Mouse (Mus musculus) liver, embryonic 12.5 days (tissue): Measurements from ENCODE around the gene Atp6v0b. TPM values are rescaled to one million over a fixed set of nuclear protein-coding genes. Genes with fewer than 3 reads are reported as not detected.
A peak's percentile ranks its signal among the peaks of the same experiment; 100 is the strongest.

Experiments used
- ATAC-seq: fragments of 200-750 bp; cut with Nextera tagmentation; 2 replicates; pipeline ENCODE4 v1.8.0; 2017; ENCODE audit warnings: moderate number of reproducible peaks, mild to moderate bottlenecking, moderate library complexity
- H3K27ac ChIP-seq: fragments of 300-500 bp; sonication (generic); 2 replicates; pipeline ENCODE4 v1.5.1; 2016; ENCODE audit warnings: mild to moderate bottlenecking
- H3K27me3 ChIP-seq: fragments of 300-500 bp; sonication (generic); replicated peaks from 2 replicates; pipeline ENCODE4 v1.6.1; 2016; ENCODE audit warnings: mild to moderate bottlenecking, moderate library complexity
- H3K36me3 ChIP-seq: fragments of 300-500 bp; sonication (generic); 2 replicates; pipeline ENCODE4 v1.6.1; 2016; ENCODE audit warnings: mild to moderate bottlenecking, moderate library complexity
- H3K4me1 ChIP-seq: fragments of 300-500 bp; sonication (generic); 2 replicates; pipeline ENCODE4 v1.6.1; 2016
- H3K4me2 ChIP-seq: fragments of 300-500 bp; sonication (generic); 2 replicates; pipeline ENCODE4 v1.6.1; 2016; ENCODE audit warnings: mild to moderate bottlenecking, moderate library complexity
- H3K4me3 ChIP-seq: fragments of 300-500 bp; sonication (generic); 2 replicates; pipeline ENCODE4 v1.5.1; 2016; ENCODE audit warnings: mild to moderate bottlenecking, moderate library complexity
- H3K9ac ChIP-seq: fragments of 300-500 bp; sonication (generic); 2 replicates; pipeline ENCODE4 v1.6.1; 2016; ENCODE audit warnings: mild to moderate bottlenecking, moderate library complexity
- H3K9me3 ChIP-seq: fragments of 300-500 bp; sonication (generic); replicated peaks from 2 replicates; pipeline ENCODE4 v1.6.1; 2016; ENCODE audit warnings: mild to moderate bottlenecking, moderate library complexity
- WGBS: fragments of 180-500 bp; shearing (Covaris S2); methylation state at CpG from one replicate; pipeline ENCODE4 v1.1.7; 2016; ENCODE audit not compliant: insufficient replicate concordance; 5-methylcytosine and 5-hydroxymethylcytosine counted together
- polyA plus RNA-seq: library from polyadenylated mRNA; unstranded; fragments of >200 nt; fragmentation: Nextera tagmentation; extraction: Ambion mirVana; gene quantifications from 2 replicates; pipeline ENCODE4 v1.2.1, GENCODE M21; 2016

Gene Atp6v0b
- polyA plus RNA-seq: 180 and 198 TPM in 2 replicates

DNA sequence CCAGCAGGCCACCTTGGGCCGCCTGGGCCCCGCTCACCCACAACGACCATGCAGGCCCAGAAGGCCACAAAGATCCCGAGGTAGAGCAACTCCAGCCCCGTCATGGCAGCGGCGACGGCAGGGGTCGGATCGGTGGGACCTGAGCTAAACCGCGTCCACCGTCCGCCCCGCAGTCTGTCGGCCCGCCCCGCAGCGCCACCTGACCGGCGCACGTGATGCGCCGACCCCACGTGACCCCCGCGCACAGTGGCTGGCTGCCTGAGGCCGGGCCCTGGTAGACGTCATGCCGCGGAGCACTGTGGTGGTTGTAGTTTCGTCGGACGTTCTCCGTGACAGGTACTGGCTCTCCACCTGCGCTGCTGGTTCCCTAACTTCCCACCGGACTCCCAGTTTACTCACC is at the start of gene Atp6v0b:
Atp6v0b (minus strand) TSS at position 201 of the 400 bp plus-strand sequence.
- peaks cover 49% of the 10 kb centered on the region for H3K36me3 ChIP-seq
- ATAC-seq: peak; percentile 87
- H3K4me2 ChIP-seq: peak within 1 kb of the TSS; percentile 94
- H3K9ac ChIP-seq: peak within 1 kb of the TSS; percentile 97
- H3K27ac ChIP-seq: peak within 1 kb of the TSS; percentile 91
- no peaks in the 10 kb centered on the region for H3K9me3 ChIP-seq
- peaks cover 65% of the 10 kb centered on the region for H3K4me1 ChIP-seq
- peak within 1 kb of the TSS; percentile 99 for H3K4me3 ChIP-seq
- under 1% methylated on average over 37 of the region's 37 CpGs for WGBS
- H3K27me3 ChIP-seq: peaks cover 17% of the 10 kb centered on the region

GRCm38 (mm10) chr4:117934081-117934480 is 46.9 kb upstream of the Atp6v0b start:
- Histone ChIP-seq H3K4me1 (peaks cover 14% of the 10 kb centered on the region), H3K27ac (no peak overlapping the region), H3K9ac (no peak overlapping the region), H3K4me2 (no peak overlapping the region), H3K9me3 (no peaks in the 10 kb centered on the region; the same call in 1 of the 2 replicates), H3K4me3 (no peak overlapping the region), H3K36me3 (no peaks in the 10 kb centered on the region), H3K27me3 (peaks cover 33% of the 10 kb centered on the region)
- no peak for ATAC-seq
- WGBS: 76% methylated on average over 4 of the region's 4 CpGs

- ATAC-seq: no peak
- Histone ChIP-seq H3K36me3 (no peaks in the 10 kb centered on the region), H3K27ac (no peak overlapping the region), H3K9ac (no peak overlapping the region), H3K9me3 (no peaks in the 10 kb centered on the region; the same call in 1 of the 2 replicates), H3K27me3 (peaks cover 40% of the 10 kb centered on the region), H3K4me1 (peaks cover 22% of the 10 kb centered on the region), H3K4me3 (no peak overlapping the region), H3K4me2 (no peak overlapping the region)
- WGBS: 69% methylated on average over 5 of the region's 5 CpGs
Measured at GRCm38 (mm10) chr4:117933248-117933647, 46.1 kb upstream of the Atp6v0b start.

DNA sequence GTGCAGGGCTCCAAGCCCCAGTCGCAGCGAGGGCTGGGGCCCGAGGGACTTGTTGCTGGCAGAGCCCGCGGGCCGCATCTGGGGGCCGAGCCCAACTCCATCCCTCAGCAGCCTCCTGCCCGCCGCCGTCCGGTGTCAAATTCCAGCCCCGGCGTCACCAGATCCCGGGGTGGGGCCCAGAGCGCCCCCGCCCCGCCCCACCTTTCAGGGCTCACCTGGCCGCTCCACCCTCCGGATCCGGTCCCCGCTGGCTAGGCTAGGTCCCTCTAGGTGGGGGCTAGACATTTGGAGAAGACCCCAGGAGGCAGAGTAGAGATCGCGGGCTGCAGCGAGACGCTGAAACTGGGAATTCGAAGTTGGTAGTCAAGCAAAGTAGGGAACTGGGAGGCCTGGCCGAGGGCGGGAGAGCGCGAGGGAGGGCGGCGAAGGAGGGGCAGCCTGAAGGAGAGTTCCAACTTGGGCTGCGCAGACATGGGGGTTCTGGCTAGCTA is 42.3 kb upstream of the Atp6v0b start, which contains the start of gene Artn:
Artn (minus strand) TSS at position 373 of the 491 bp plus-strand sequence.
- Histone ChIP-seq H3K4me2 (peak within 1 kb of the TSS; percentile 78), H3K4me1 (peaks cover 44% of the 10 kb centered on the region), H3K9ac (peak within 1 kb of the TSS; percentile 73), H3K27me3 (peaks cover 78% of the 10 kb centered on the region), H3K9me3 (no peaks in the 10 kb centered on the region; the same call in 1 of the 2 replicates), H3K4me3 (peak within 1 kb of the TSS; percentile 57), H3K27ac (peak within 1 kb of the TSS; percentile 84), H3K36me3 (0 out of 2 replicates have a peak, but pooled peaks cover 6% of the 10 kb centered on the region)
- no peak for ATAC-seq
- WGBS: 3% methylated on average over 33 of the region's 33 CpGs

DNA sequence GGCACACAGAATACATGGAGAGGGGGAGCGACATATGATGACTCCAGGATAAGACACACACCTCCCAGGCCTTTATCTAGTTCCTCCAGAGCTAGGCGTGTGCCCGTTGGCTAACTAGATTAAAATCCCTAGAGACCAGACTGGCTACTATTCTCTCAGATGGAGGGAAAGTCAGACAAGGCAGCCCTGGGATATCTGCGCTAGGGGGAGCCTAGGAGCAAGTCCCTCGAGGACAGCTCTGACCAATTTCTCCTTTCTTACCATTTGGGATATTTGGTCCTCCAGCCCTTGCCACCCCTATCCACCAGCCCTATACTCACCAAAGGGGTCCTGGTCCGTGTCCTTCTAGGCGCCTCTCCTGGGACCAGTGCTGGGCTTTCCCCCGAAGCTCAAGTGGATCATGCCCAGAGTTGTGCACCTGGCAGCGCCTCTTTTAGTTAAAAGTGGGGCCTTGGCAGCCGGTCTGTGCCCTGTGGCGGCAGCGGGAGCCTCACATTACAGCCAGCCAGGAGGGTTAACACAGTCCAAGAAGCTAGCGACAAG is 41.6 kb upstream of the Atp6v0b start:
- 3% methylated on average over 13 of the region's 13 CpGs for WGBS
- H3K9ac ChIP-seq: peak overlapping the region; percentile 73
- H3K36me3 ChIP-seq: 0 out of 2 replicates have a peak, but pooled peaks cover 6% of the 10 kb centered on the region
- peak overlapping the region; percentile 78 for H3K4me2 ChIP-seq
- H3K4me3 ChIP-seq: peak overlapping the region; percentile 57
- no peaks in the 10 kb centered on the region; the same call in 1 of the 2 replicates for H3K9me3 ChIP-seq
- H3K4me1 ChIP-seq: peaks cover 50% of the 10 kb centered on the region
- peak; percentile 93 for ATAC-seq
- H3K27me3 ChIP-seq: peaks cover 85% of the 10 kb centered on the region
- H3K27ac ChIP-seq: peak overlapping the region; percentile 84

DNA sequence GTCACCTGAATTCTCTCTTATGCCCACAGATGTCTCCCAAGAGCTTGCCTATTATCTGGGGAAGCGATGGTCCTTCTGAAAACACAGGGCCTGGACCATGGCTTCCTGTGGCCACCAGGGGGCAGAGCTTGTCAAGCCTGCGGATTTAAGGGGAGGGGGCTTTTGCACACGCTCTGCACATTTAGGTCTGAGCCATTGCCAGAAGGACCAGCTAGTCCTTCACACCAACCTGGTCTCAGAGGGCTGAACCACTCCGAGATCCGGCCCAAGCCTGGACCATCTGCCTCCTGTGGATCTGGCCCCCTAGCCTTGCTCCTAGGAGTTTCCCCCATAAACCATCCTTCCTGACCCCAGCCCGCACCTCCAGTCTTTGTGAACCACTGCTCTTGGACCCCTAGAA is 41.1 kb upstream of the Atp6v0b start:
- 0 out of 2 replicates have a peak, but pooled peaks cover 6% of the 10 kb centered on the region for H3K36me3 ChIP-seq
- H3K4me2 ChIP-seq: peak overlapping the region; percentile 78
- peak overlapping the region; percentile 52 for H3K9ac ChIP-seq
- peak; percentile 48 for ATAC-seq
- H3K27me3 ChIP-seq: peaks cover 90% of the 10 kb centered on the region
- H3K9me3 ChIP-seq: no peaks in the 10 kb centered on the region; the same call in 1 of the 2 replicates
- H3K4me3 ChIP-seq: peak overlapping the region; percentile 57
- peak overlapping the region; percentile 84 for H3K27ac ChIP-seq
- WGBS: 12% methylated on average over 6 of the region's 6 CpGs
- H3K4me1 ChIP-seq: peaks cover 56% of the 10 kb centered on the region

DNA sequence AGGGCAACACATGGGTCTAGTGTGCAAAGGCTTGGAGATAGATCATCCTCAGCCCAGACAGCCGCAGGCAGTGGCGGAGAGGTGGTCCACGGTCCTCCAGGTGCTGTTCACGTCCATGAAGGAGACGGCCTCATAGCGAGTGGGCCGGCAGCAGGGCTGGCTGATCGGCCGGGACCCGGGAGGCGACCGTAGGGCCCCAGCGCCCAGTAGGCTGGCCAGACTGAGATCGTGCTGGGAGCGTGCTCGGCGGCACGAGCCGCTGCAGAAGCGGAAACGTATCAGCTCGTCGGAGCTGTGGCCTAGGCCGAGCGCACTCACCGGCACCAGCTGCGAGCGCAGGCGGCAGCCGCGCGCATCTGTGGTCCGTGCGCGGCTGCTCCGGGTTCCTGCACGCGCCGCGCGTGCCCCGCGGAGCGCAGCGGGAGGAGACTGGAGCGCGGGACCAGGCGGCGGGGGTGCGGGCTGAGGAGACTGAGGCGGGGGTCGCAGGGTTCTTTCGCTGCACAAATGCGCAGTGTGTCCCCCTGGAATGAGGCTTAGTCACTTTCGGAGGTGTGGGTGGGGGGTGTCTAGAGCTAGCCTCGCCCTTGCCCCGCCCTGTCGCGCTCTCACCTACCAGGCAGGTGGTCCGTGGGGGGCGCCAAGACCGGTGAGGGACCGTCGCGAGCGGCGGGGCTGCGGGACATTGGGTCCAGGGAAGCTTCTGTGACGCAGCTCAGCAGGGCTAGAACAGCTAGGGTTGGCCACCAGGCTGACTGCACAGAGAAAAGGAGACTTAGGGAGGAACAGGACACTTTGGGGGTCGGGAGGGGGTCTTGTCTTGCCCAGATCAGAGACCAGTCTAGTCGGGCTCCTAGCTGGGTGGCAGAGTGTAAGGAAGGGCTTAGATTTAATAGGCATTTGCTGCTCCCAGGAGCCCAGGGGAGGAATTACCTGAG is 39.7 kb upstream of the Atp6v0b start:
- no peak for ATAC-seq
- peak overlapping the region; percentile 52 for H3K9ac ChIP-seq
- H3K36me3 ChIP-seq: 0 out of 2 replicates have a peak, but pooled peaks cover 6% of the 10 kb centered on the region
- no peak overlapping the region for H3K27ac ChIP-seq
- H3K27me3 ChIP-seq: peaks cover 98% of the 10 kb centered on the region
- peak overlapping the region; percentile 57 for H3K4me3 ChIP-seq
- H3K4me1 ChIP-seq: peaks cover 56% of the 10 kb centered on the region
- 2% methylated on average over 71 of the region's 71 CpGs for WGBS
- no peaks in the 10 kb centered on the region; the same call in 1 of the 2 replicates for H3K9me3 ChIP-seq
- H3K4me2 ChIP-seq: peak overlapping the region; percentile 78

DNA sequence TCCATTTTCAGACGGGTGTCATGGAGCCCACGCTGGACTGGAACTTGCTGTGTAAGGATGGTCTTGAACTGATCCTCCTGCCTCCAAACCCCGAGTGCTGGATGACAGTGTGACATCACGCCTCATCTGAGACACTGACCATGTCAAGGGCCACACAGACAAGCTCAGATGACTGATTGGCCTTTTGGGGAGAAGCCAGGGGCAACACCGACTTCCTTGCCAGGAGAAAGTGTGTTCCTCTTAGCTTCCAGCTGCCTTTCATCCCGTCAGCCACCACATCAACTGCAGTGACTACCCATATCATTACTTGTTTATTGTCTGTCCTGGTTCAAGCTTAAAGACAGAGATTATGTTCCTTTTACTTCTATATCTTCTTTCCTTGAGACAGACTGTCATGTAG is 37.8 kb upstream of the Atp6v0b start:
- H3K4me2 ChIP-seq: no peak overlapping the region
- WGBS: 25% methylated on average over 6 of the region's 6 CpGs
- no peak for ATAC-seq
- no peaks in the 10 kb centered on the region for H3K9me3 ChIP-seq
- no peak overlapping the region for H3K9ac ChIP-seq
- no peak overlapping the region for H3K27ac ChIP-seq
- 0 out of 2 replicates have a peak, but pooled peaks cover 6% of the 10 kb centered on the region for H3K36me3 ChIP-seq
- peaks cover 51% of the 10 kb centered on the region for H3K4me1 ChIP-seq
- H3K4me3 ChIP-seq: no peak overlapping the region
- peaks cover 84% of the 10 kb centered on the region for H3K27me3 ChIP-seq

DNA sequence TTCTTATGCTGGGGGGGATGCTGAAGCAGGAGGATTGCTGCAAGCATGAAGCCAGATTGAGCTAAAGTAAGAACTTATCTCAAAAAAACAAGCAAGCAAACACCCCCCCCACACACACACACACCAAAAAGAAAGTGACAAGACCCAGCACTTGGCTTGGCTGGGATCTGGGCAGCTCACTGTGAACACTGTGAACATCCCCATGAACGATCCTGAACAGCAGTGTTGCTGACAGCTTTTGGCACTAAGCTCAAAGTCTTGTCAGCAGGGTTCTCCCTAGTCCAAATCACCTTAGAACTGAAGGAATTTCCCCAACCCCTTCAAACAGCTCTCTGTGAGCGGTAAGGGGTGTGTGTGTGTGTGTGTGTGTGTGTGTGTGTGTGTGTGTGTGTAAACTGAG is 36.3 kb upstream of the Atp6v0b start:
- Histone ChIP-seq H3K4me2 (no peak overlapping the region), H3K27ac (no peak overlapping the region), H3K4me1 (peaks cover 42% of the 10 kb centered on the region), H3K27me3 (peaks cover 71% of the 10 kb centered on the region), H3K36me3 (0 out of 2 replicates have a peak, but pooled peaks cover 6% of the 10 kb centered on the region), H3K4me3 (no peak overlapping the region), H3K9me3 (no peaks in the 10 kb centered on the region), H3K9ac (no peak overlapping the region)
- no peak for ATAC-seq
- WGBS: 59% methylated on average over 2 of the region's 2 CpGs

- no peak overlapping the region for H3K4me3 ChIP-seq
- H3K4me2 ChIP-seq: no peak overlapping the region
- 0 out of 2 replicates have a peak, but pooled peaks cover 3% of the 10 kb centered on the region for H3K36me3 ChIP-seq
- no peaks in the 10 kb centered on the region for H3K9me3 ChIP-seq
- H3K9ac ChIP-seq: no peak overlapping the region
- peaks cover 42% of the 10 kb centered on the region for H3K4me1 ChIP-seq
- no peak overlapping the region for H3K27ac ChIP-seq
- ATAC-seq: no peak
- peaks cover 50% of the 10 kb centered on the region for H3K27me3 ChIP-seq
- WGBS: 75% methylated on average over 2 of the region's 2 CpGs
Measured at GRCm38 (mm10) chr4:117921358-117921757, 34.2 kb upstream of the Atp6v0b start.

- ATAC-seq: no peak
Measured at GRCm38 (mm10) chr4:117918762-117919161, 31.6 kb upstream of the Atp6v0b start.

More at GRCm38 (mm10) chr4:117918762-117919161, 31.6 kb upstream of the Atp6v0b start:
- Histone ChIP-seq H3K9ac (no peak overlapping the region), H3K4me3 (no peak overlapping the region), H3K9me3 (no peaks in the 10 kb centered on the region), H3K4me2 (no peak overlapping the region), H3K27ac (no peak overlapping the region), H3K27me3 (peaks cover 24% of the 10 kb centered on the region), H3K36me3 (no peaks in the 10 kb centered on the region), H3K4me1 (peaks cover 47% of the 10 kb centered on the region)
- 50% methylated on average over 5 of the region's 5 CpGs for WGBS
